Mouse (Mus musculus) embryonic facial prominence, embryonic 10.5 days (tissue): ENCODE measurements at regions not wholly inside any gene's neighbourhood (a gene's known extent, or its start where the extent isn't known, plus 50 kb on each side); places are given as distances from the start of the nearest gene placed in this dataset.

Experiments used
- DNase-seq: peaks from one replicate; pipeline ENCODE4 v3.0.0-alpha.2; 2017; ENCODE audit warnings: low spot score
- H3K27ac ChIP-seq: fragments of 300-500 bp; sonication (generic); replicated peaks from 2 replicates; pipeline ENCODE4 v1.5.1; 2016; ENCODE audit warnings: mild to moderate bottlenecking
- H3K27me3 ChIP-seq: fragments of 300-500 bp; sonication (generic); replicated peaks from 2 replicates; pipeline ENCODE4 v1.6.1; 2016; ENCODE audit warnings: low read depth, mild to moderate bottlenecking; ENCODE audit not compliant: poor library complexity, severe bottlenecking
- H3K36me3 ChIP-seq: fragments of 300-500 bp; sonication (generic); replicated peaks from 2 replicates; pipeline ENCODE4 v1.6.1; 2016; ENCODE audit warnings: mild to moderate bottlenecking, moderate library complexity
- H3K4me1 ChIP-seq: fragments of 300-500 bp; sonication (generic); 2 replicates; pipeline ENCODE4 v1.6.1; 2016
- H3K4me3 ChIP-seq: fragments of 300-500 bp; sonication (generic); 2 replicates; pipeline ENCODE4 v1.5.1; 2016; ENCODE audit warnings: mild to moderate bottlenecking, moderate library complexity
- H3K9me3 ChIP-seq: fragments of 300-500 bp; sonication (generic); 2 replicates; pipeline ENCODE4 v1.6.1; 2016; ENCODE audit warnings: mild to moderate bottlenecking
- WGBS: fragments of 180-500 bp; shearing (Covaris S2); methylation state at CpG from one replicate; pipeline ENCODE4 v1.1.7; 2016; 5-methylcytosine and 5-hydroxymethylcytosine counted together

- Histone ChIP-seq H3K4me3 (no peak overlapping the region), H3K27me3 (no peaks in the 10 kb centered on the region), H3K36me3 (no peaks in the 10 kb centered on the region), H3K9me3 (no peaks in the 10 kb centered on the region), H3K4me1 (no peaks in the 10 kb centered on the region), H3K27ac (no peak overlapping the region)
- DNase-seq: no peak
- WGBS: 87% methylated on average over 6 of the region's 6 CpGs
Measured at GRCm38 (mm10) chr2:139069276-139069961, 424.3 kb upstream of the Sptlc3 start.

GRCm38 (mm10) chr2:139071690-139072089 is 422.0 kb upstream of the Sptlc3 start:
- 81% methylated on average over 1 of the region's 1 CpGs for WGBS

GRCm38 (mm10) chr2:139093487-139094066 is 400.1 kb upstream of the Sptlc3 start:
- Histone ChIP-seq H3K27me3 (no peaks in the 10 kb centered on the region), H3K4me1 (no peaks in the 10 kb centered on the region), H3K9me3 (0 out of 2 replicates have a peak, but pooled peaks cover 4% of the 10 kb centered on the region), H3K36me3 (no peaks in the 10 kb centered on the region), H3K4me3 (no peak overlapping the region), H3K27ac (no peak overlapping the region)
- DNase-seq: no peak
- WGBS: 76% methylated on average over 6 of the region's 6 CpGs

More at GRCm38 (mm10) chr2:139071690-139072089, 422.0 kb upstream of the Sptlc3 start:
- Histone ChIP-seq H3K4me1 (no peaks in the 10 kb centered on the region), H3K36me3 (no peaks in the 10 kb centered on the region), H3K27ac (no peak overlapping the region), H3K27me3 (no peaks in the 10 kb centered on the region), H3K9me3 (no peaks in the 10 kb centered on the region), H3K4me3 (no peak overlapping the region)
- DNase-seq: no peak

DNA sequence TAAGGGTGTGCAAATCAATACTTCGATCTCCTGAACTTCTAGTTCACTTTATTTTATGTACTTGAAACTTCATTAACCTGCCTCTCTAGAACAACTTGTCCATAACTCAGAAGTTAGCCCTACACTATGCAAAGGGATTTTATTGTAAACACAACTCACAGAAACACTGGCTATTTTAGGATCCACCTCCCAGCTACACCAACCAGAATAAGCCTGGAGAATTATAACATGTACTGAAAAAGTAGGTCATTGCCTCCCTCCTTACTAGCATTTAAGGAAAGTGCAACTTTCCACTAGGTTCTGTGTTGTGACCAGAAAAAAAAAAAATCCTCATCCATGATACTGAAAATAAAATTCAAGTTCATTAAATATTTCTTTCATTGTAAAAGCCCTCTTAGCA is 382.0 kb upstream of the Sptlc3 start:
- H3K4me1 ChIP-seq: no peaks in the 10 kb centered on the region
- 92% methylated on average over 1 of the region's 1 CpGs for WGBS

DNA sequence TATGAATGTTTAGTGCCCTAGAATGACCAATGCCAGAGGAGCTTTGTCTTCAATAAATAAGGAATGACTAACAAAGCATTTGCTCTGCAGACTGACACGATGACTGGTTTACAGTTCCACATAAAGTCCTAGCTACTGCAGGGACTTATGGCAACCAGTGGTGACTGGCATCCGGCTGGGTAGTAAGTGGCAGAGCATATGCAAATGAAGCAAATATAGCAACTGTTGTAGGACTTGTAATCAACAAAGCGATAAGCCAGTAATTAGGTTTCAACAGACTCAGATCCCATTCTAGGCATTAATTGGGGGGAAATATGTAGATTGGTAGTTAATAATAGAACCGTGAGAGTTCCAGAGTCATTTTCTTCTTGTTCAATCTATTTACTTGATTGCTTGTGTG is 379.2 kb upstream of the Sptlc3 start:
- WGBS: 92% methylated on average over 4 of the region's 4 CpGs
- no peaks in the 10 kb centered on the region for H3K27me3 ChIP-seq

More for the DNA sequence above, 382.0 kb upstream of the Sptlc3 start:
- H3K27ac ChIP-seq: no peak overlapping the region
- H3K4me3 ChIP-seq: no peak overlapping the region
- no peaks in the 10 kb centered on the region for H3K27me3 ChIP-seq
- no peaks in the 10 kb centered on the region for H3K36me3 ChIP-seq
- H3K9me3 ChIP-seq: no peaks in the 10 kb centered on the region
- DNase-seq: no peak

GRCm38 (mm10) chr2:139120905-139121304 is 372.8 kb upstream of the Sptlc3 start:
- WGBS: 90% methylated on average over 1 of the region's 1 CpGs
- Histone ChIP-seq H3K4me3 (no peak overlapping the region), H3K36me3 (no peaks in the 10 kb centered on the region), H3K27ac (no peak overlapping the region), H3K9me3 (no peaks in the 10 kb centered on the region), H3K4me1 (no peaks in the 10 kb centered on the region), H3K27me3 (no peaks in the 10 kb centered on the region)
- DNase-seq: no peak

More for the DNA sequence above, 379.2 kb upstream of the Sptlc3 start:
- H3K4me1 ChIP-seq: no peaks in the 10 kb centered on the region
- no peaks in the 10 kb centered on the region for H3K36me3 ChIP-seq
- H3K27ac ChIP-seq: no peak overlapping the region
- no peaks in the 10 kb centered on the region for H3K9me3 ChIP-seq
- no peak overlapping the region for H3K4me3 ChIP-seq
- no peak for DNase-seq

GRCm38 (mm10) chr2:139132121-139132520 is 361.6 kb upstream of the Sptlc3 start:
- Histone ChIP-seq H3K36me3 (no peaks in the 10 kb centered on the region), H3K27ac (no peak overlapping the region), H3K4me3 (no peak overlapping the region), H3K27me3 (no peaks in the 10 kb centered on the region), H3K4me1 (no peaks in the 10 kb centered on the region), H3K9me3 (no peaks in the 10 kb centered on the region)
- WGBS: 79% methylated on average over 1 of the region's 1 CpGs
- DNase-seq: no peak

DNA sequence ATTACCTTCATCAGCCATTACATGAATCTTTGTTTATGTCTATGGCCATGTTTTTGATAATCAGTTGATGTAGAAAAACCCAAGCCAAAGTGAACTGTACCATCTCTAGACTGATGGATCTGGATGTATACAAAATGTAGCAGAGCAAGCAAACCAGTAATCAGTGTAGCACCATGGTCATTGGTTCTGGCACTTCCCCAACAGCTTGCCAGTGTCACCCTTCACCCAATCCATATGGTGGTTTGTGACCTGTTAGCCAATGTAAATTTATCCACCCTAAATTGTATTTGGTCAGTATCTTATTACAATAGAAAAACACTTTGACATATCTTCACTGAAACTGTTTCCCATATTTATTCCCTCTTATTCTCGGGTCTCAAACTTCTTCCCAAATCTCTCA is 346.7 kb upstream of the Sptlc3 start:
- Histone ChIP-seq H3K4me3 (no peak overlapping the region), H3K4me1 (no peaks in the 10 kb centered on the region), H3K27me3 (no peaks in the 10 kb centered on the region), H3K9me3 (no peaks in the 10 kb centered on the region), H3K27ac (no peak overlapping the region), H3K36me3 (no peaks in the 10 kb centered on the region)
- no peak for DNase-seq
- 80% methylated on average over 1 of the region's 1 CpGs for WGBS

- H3K27ac ChIP-seq: no peak overlapping the region
- WGBS: 81% methylated on average over 2 of the region's 2 CpGs
- H3K9me3 ChIP-seq: no peaks in the 10 kb centered on the region
- no peaks in the 10 kb centered on the region for H3K4me1 ChIP-seq
- H3K27me3 ChIP-seq: no peaks in the 10 kb centered on the region
- DNase-seq: no peak
- no peaks in the 10 kb centered on the region for H3K36me3 ChIP-seq
- H3K4me3 ChIP-seq: no peak overlapping the region
Measured at GRCm38 (mm10) chr2:139179641-139180040, 314.1 kb upstream of the Sptlc3 start.

GRCm38 (mm10) chr2:139198281-139198680 is 295.4 kb upstream of the Sptlc3 start:
- H3K36me3 ChIP-seq: no peaks in the 10 kb centered on the region
- no peak for DNase-seq
- no peaks in the 10 kb centered on the region for H3K4me1 ChIP-seq
- H3K27ac ChIP-seq: no peak overlapping the region
- no peak overlapping the region for H3K4me3 ChIP-seq
- no peaks in the 10 kb centered on the region for H3K27me3 ChIP-seq
- no peaks in the 10 kb centered on the region for H3K9me3 ChIP-seq
- 83% methylated on average over 2 of the region's 2 CpGs for WGBS

- H3K27me3 ChIP-seq: no peaks in the 10 kb centered on the region
- no peak overlapping the region for H3K4me3 ChIP-seq
- H3K4me1 ChIP-seq: no peaks in the 10 kb centered on the region
- no peak for DNase-seq
- no peak overlapping the region for H3K27ac ChIP-seq
- H3K36me3 ChIP-seq: no peaks in the 10 kb centered on the region
- no peaks in the 10 kb centered on the region for H3K9me3 ChIP-seq
- WGBS: 44% methylated on average over 1 of the region's 1 CpGs
Measured at GRCm38 (mm10) chr2:139207649-139208048, 286.1 kb upstream of the Sptlc3 start.

DNA sequence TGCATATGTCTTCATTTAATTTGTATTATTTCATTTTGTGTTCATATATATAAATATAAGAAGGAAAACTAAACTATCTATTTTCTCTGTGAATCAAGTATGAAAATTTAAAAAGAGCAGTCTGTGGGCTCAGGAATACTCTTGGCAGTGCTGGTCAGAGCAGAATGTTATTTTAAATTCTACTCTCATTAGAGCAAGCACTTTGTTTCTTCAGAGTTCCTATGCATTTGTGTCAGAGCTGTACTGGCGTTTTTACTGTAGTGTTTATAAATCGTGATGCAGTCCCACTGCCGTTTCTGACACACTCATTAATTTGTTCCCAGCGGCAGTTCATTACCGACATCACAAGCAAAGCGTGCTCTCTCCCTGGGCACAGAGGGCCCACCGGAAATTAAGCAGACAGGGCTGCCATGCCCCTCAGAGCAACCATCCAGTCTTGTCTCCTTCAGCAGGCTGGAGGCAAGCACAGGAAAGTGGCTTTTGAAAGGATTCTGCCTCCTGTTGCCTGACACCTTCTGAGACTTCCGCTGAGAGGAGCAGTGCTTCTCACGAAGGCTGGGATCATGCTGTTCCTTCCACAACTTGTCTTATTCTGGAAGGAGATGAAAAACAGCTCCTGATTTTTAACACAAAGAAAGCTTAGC is 272.8 kb upstream of the Sptlc3 start:
- WGBS: 66% methylated on average over 9 of the region's 9 CpGs
- peak; percentile 9 for DNase-seq
- no peak overlapping the region for H3K4me3 ChIP-seq
- no peak overlapping the region for H3K27ac ChIP-seq
- no peaks in the 10 kb centered on the region for H3K36me3 ChIP-seq
- H3K4me1 ChIP-seq: 0 out of 2 replicates have a peak, but pooled peaks cover 3% of the 10 kb centered on the region
- H3K9me3 ChIP-seq: no peaks in the 10 kb centered on the region
- H3K27me3 ChIP-seq: no peaks in the 10 kb centered on the region

DNA sequence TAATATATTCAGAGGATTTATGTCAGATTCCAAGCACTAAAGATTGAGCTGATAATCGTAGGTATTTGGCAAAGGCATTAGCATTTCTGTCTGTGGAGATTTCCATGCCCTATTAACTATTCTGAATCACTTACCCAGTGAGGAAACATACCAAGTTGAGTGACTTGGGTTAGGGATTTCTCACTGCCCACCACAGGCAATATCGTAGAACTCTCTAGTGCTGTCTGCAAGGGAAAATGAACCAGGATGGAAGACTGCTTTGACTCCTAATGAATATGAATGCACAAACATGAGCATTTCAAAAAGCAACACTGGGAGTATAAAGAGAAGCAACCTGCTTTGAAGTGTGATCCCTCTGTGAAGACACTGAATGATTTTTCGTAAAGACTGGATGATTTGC is 263.3 kb upstream of the Sptlc3 start:
- no peak overlapping the region for H3K4me3 ChIP-seq
- H3K27ac ChIP-seq: no peak overlapping the region
- no peaks in the 10 kb centered on the region for H3K36me3 ChIP-seq
- no peaks in the 10 kb centered on the region for H3K4me1 ChIP-seq
- H3K9me3 ChIP-seq: no peaks in the 10 kb centered on the region
- 60% methylated on average over 3 of the region's 3 CpGs for WGBS
- no peak for DNase-seq
- H3K27me3 ChIP-seq: no peaks in the 10 kb centered on the region
